ENCODE assay signal across 14 mouse cellular contexts in the genomic region with DNA sequence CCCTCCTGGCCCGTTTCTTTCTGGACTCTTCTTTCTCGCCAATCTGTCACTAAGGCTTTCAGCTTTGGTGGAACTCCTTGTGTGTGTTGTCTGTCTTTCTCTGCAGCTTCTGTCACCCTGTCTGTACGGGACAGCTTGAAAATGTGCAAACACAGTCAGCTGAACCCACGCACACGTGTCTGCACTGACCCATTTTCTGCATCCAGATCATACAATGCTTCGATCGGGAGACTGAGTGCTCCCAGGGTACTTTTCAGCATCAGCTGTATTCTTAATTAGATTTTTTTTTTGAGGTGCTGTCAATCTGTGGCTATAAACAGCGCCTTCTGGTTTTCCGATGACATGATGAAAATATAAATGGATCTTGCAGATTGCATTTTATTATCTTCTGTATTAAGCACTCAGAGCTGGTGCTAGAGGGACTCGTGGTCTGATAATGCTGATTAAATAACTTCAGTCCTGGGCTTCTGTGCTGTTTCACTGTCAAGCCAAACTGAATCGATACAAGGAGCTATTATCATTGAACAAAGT.
A peak's percentile ranks its signal among the peaks of the same experiment; 100 is the strongest.
DNase-seq lines count a peak whose midpoint lies in the region; ATAC-seq lines count a peak whose summit lies in the region.
"Had no signal": no experiment of that assay in that cellular context is flagged by ENCODE, and none has a peak within 500 bp of the region (broad histone marks: within the 10 kb centered on the region; RNA-seq: fewer than 3 reads in every experiment).

No protein-coding gene starts in this region.

- H3K4me3 ChIP-seq in forebrain, embryonic 15.5 days = no peak overlapping the region
- no peak overlapping the region for H3K4me3 ChIP-seq in forebrain, embryonic 11.5 days (ENCODE audit: low read depth, low read length)
- H3K4me3 ChIP-seq in midbrain, embryonic 15.5 days = no peak overlapping the region
- H3K4me3 ChIP-seq: megakaryocyte, embryonic 14.5 days; stomach, embryonic 15.5 days had no signal

- no peak overlapping the region for H3K4me2 ChIP-seq in forebrain, embryonic 15.5 days (replicated peaks)
- H3K4me2 ChIP-seq in forebrain, embryonic 11.5 days (ENCODE audit: low read depth, low read length, severe bottlenecking) = no peak overlapping the region
- H3K4me2 ChIP-seq in midbrain, embryonic 15.5 days = no peak overlapping the region
- H3K4me2 ChIP-seq: stomach, embryonic 15.5 days had no signal

- WGBS in forebrain, embryonic 15.5 days = 36% methylated on average over 11 of the region's 11 CpGs
- 85% methylated on average over 11 of the region's 11 CpGs for WGBS in forebrain, embryonic 11.5 days
- WGBS in midbrain, embryonic 15.5 days = 49% methylated on average over 11 of the region's 11 CpGs

- H3K9me3 ChIP-seq in forebrain, embryonic 15.5 days = no peaks in the 10 kb centered on the region
- no peaks in the 10 kb centered on the region for H3K9me3 ChIP-seq in forebrain, embryonic 11.5 days (ENCODE audit: control insufficient read depth, low read length)
- H3K9me3 ChIP-seq in midbrain, embryonic 15.5 days = no peaks in the 10 kb centered on the region
- H3K9me3 ChIP-seq: stomach, embryonic 15.5 days had no signal

- peaks cover 30% of the 10 kb centered on the region for H3K4me1 ChIP-seq in forebrain, embryonic 15.5 days
- no peaks in the 10 kb centered on the region for H3K4me1 ChIP-seq in forebrain, embryonic 11.5 days (replicated peaks; ENCODE audit: control insufficient read depth, insufficient read depth, low read length)
- H3K4me1 ChIP-seq in midbrain, embryonic 15.5 days = peaks cover 13% of the 10 kb centered on the region
- H3K4me1 ChIP-seq: megakaryocyte, embryonic 14.5 days had no signal

- peak; percentile 49 for ATAC-seq in forebrain, embryonic 15.5 days (replicated peaks)
- ATAC-seq in forebrain, embryonic 11.5 days (replicated peaks; ENCODE audit: low FRiP score) = no peak
- 0 out of 2 replicates have a peak, but pooled peaks have one; percentile 21 for ATAC-seq in midbrain, embryonic 15.5 days (replicated peaks)
- ATAC-seq: liver, postnatal 0 days had no signal

- no peaks in the 10 kb centered on the region for H3K27me3 ChIP-seq in forebrain, embryonic 15.5 days
- no peaks in the 10 kb centered on the region for H3K27me3 ChIP-seq in forebrain, embryonic 11.5 days (ENCODE audit: control insufficient read depth, insufficient read depth, low read length)
- no peaks in the 10 kb centered on the region for H3K27me3 ChIP-seq in midbrain, embryonic 15.5 days (replicated peaks)
- H3K27me3 ChIP-seq: megakaryocyte, embryonic 14.5 days; stomach, embryonic 15.5 days had no signal

- DNase-seq in forebrain, embryonic 11.5 days (ENCODE audit: low spot score) = no peak
- peak; percentile 61 for DNase-seq in right cerebral cortex, adult 18-20 months
- no peak for DNase-seq in right cerebral cortex, postnatal 14 days
- DNase-seq in ovary, postnatal 14 days (ENCODE audit: low spot score) = no peak
- DNase-seq in thymus, postnatal 4 days = no peak
- DNase-seq in adrenal gland, postnatal 25 days = no peak
- DNase-seq: embryo, embryonic 11 days; heart, postnatal 4 days; liver, postnatal 0 days had no signal

- H3K27ac ChIP-seq in forebrain, embryonic 15.5 days (replicated peaks) = peak overlapping the region; percentile 57
- H3K27ac ChIP-seq in forebrain, embryonic 11.5 days (ENCODE audit: low read depth, low read length) = no peak overlapping the region
- peak overlapping the region; percentile 14 for H3K27ac ChIP-seq in midbrain, embryonic 15.5 days
- H3K27ac ChIP-seq: stomach, embryonic 15.5 days had no signal

- H3K36me3 ChIP-seq in forebrain, embryonic 15.5 days = no peaks in the 10 kb centered on the region
- no peaks in the 10 kb centered on the region for H3K36me3 ChIP-seq in forebrain, embryonic 11.5 days (ENCODE audit: control insufficient read depth, insufficient read depth, low read length)
- no peaks in the 10 kb centered on the region for H3K36me3 ChIP-seq in midbrain, embryonic 15.5 days (replicated peaks)
- H3K36me3 ChIP-seq: G1E; stomach, embryonic 15.5 days had no signal

- no peak overlapping the region for H3K9ac ChIP-seq in forebrain, embryonic 15.5 days (replicated peaks)
- no peak overlapping the region for H3K9ac ChIP-seq in forebrain, embryonic 11.5 days (ENCODE audit: low read length)
- no peak overlapping the region for H3K9ac ChIP-seq in midbrain, embryonic 15.5 days
- H3K9ac ChIP-seq: liver, postnatal 0 days; stomach, embryonic 15.5 days had no signal
